Mouse (Mus musculus) megakaryocyte, embryonic 14.5 days (primary cell): Measurements from ENCODE around the gene Cyb561. TPM values are rescaled to one million over a fixed set of nuclear protein-coding genes. Genes with fewer than 3 reads are reported as not detected.

Experiments used
- H3K27me3 ChIP-seq: replicated peaks from 2 replicates; pipeline ENCODE3; 2012; ENCODE audit warnings: inconsistent platforms
- H3K36me3 ChIP-seq: replicated peaks from 2 replicates; pipeline ENCODE3; 2012; ENCODE audit warnings: low read length, inconsistent platforms, mixed read lengths
- H3K4me1 ChIP-seq: 2 replicates; pipeline ENCODE4 v1.6.1; 2012; ENCODE audit warnings: inconsistent platforms
- H3K4me3 ChIP-seq: replicated peaks from 2 replicates; pipeline ENCODE3; 2012; ENCODE audit warnings: moderate library complexity, mild to moderate bottlenecking, inconsistent platforms
- H3K9me3 ChIP-seq: 2 replicates; pipeline ENCODE4 v1.6.1; 2012; ENCODE audit warnings: inconsistent platforms
- FLI1 ChIP-seq: IDR thresholded peaks from 2 replicates; pipeline ENCODE4 v1.6.1; 2012; ENCODE audit warnings: low read length, inconsistent platforms, mixed read lengths
- GATA1 ChIP-seq: IDR thresholded peaks from 3 replicates; pipeline ENCODE4 v1.6.1; 2012; ENCODE audit warnings: mixed read lengths, low read length, inconsistent platforms, borderline replicate concordance
- polyA plus RNA-seq: library from polyadenylated mRNA; stranded (reverse); fragments of >175 nt; gene quantifications from 2 replicates; pipeline ENCODE4 v1.2.3, GENCODE M21; 2012; ENCODE audit warnings: low replicate concordance; ENCODE audit not compliant: insufficient read depth

The Cyb561 gene
- polyA plus RNA-seq, 1 experiment, result not detected

GRCm38 (mm10) chr11:105944126-105944621 lies 9.0 kb downstream of the Cyb561 start:
- peak overlapping the region; percentile 90 for H3K4me3 ChIP-seq
- H3K36me3 ChIP-seq, result no peaks in the 10 kb centered on the region
- TF ChIP-seq FLI1, result no peak
- TF ChIP-seq GATA1, result no peak
- H3K9me3 ChIP-seq, result no peaks in the 10 kb centered on the region
- H3K4me1 ChIP-seq, result peaks cover 45% of the 10 kb centered on the region
- H3K27me3 ChIP-seq, result peaks cover 95% of the 10 kb centered on the region

GRCm38 (mm10) chr11:105943133-105944102 lies 9.7 kb downstream of the Cyb561 start:
- H3K4me1 ChIP-seq, result peaks cover 41% of the 10 kb centered on the region
- H3K36me3 ChIP-seq, result no peaks in the 10 kb centered on the region
- no peaks in the 10 kb centered on the region for H3K9me3 ChIP-seq
- TF ChIP-seq FLI1, result no peak
- TF ChIP-seq GATA1, result no peak
- peak overlapping the region; percentile 90 for H3K4me3 ChIP-seq
- peaks cover 97% of the 10 kb centered on the region for H3K27me3 ChIP-seq

GRCm38 (mm10) chr11:105941973-105942372 lies 11.2 kb downstream of the Cyb561 start:
- no peak for TF ChIP-seq FLI1
- no peak for TF ChIP-seq GATA1
- no peak overlapping the region for H3K4me3 ChIP-seq
- peaks cover 29% of the 10 kb centered on the region for H3K4me1 ChIP-seq
- H3K27me3 ChIP-seq, result peaks cover 100% of the 10 kb centered on the region
- no peaks in the 10 kb centered on the region for H3K36me3 ChIP-seq
- no peaks in the 10 kb centered on the region for H3K9me3 ChIP-seq

- TF ChIP-seq GATA1 (no peak), FLI1 (no peak)
- peaks cover 100% of the 10 kb centered on the region for H3K27me3 ChIP-seq
- no peaks in the 10 kb centered on the region for H3K9me3 ChIP-seq
- peaks cover 7% of the 10 kb centered on the region for H3K4me1 ChIP-seq
- no peaks in the 10 kb centered on the region for H3K36me3 ChIP-seq
- no peak overlapping the region for H3K4me3 ChIP-seq
These were observed 14.4 kb downstream of the Cyb561 start for GRCm38 (mm10) chr11:105938771-105939170.

GRCm38 (mm10) chr11:105936974-105937373 lies 16.2 kb downstream of the Cyb561 start:
- no peak overlapping the region for H3K4me3 ChIP-seq
- H3K4me1 ChIP-seq, result no peaks in the 10 kb centered on the region
- no peaks in the 10 kb centered on the region for H3K36me3 ChIP-seq
- H3K27me3 ChIP-seq, result peaks cover 99% of the 10 kb centered on the region
- TF ChIP-seq GATA1 (no peak), FLI1 (no peak)
- no peaks in the 10 kb centered on the region for H3K9me3 ChIP-seq

- TF ChIP-seq GATA1 (no peak), FLI1 (no peak)
- no peak overlapping the region for H3K4me3 ChIP-seq
- H3K27me3 ChIP-seq, result peaks cover 98% of the 10 kb centered on the region
- H3K4me1 ChIP-seq, result no peaks in the 10 kb centered on the region
- H3K36me3 ChIP-seq, result no peaks in the 10 kb centered on the region
- no peaks in the 10 kb centered on the region for H3K9me3 ChIP-seq
These were observed 16.9 kb downstream of the Cyb561 start for GRCm38 (mm10) chr11:105936200-105936599.

- Histone ChIP-seq H3K4me1 (no peaks in the 10 kb centered on the region), H3K36me3 (no peaks in the 10 kb centered on the region), H3K27me3 (peaks cover 98% of the 10 kb centered on the region), H3K9me3 (no peaks in the 10 kb centered on the region), H3K4me3 (no peak overlapping the region)
- TF ChIP-seq GATA1, result no peak
- no peak for TF ChIP-seq FLI1
These were observed 17.6 kb downstream of the Cyb561 start for GRCm38 (mm10) chr11:105935496-105935895.

GRCm38 (mm10) chr11:105934816-105935215 lies 18.3 kb downstream of the Cyb561 start:
- Histone ChIP-seq H3K4me1 (no peaks in the 10 kb centered on the region), H3K27me3 (peaks cover 96% of the 10 kb centered on the region), H3K36me3 (no peaks in the 10 kb centered on the region), H3K4me3 (no peak overlapping the region), H3K9me3 (no peaks in the 10 kb centered on the region)
- no peak for TF ChIP-seq GATA1
- no peak for TF ChIP-seq FLI1

GRCm38 (mm10) chr11:105934303-105934711 lies 18.8 kb downstream of the Cyb561 start:
- H3K4me3 ChIP-seq, result no peak overlapping the region
- no peaks in the 10 kb centered on the region for H3K4me1 ChIP-seq
- no peaks in the 10 kb centered on the region for H3K36me3 ChIP-seq
- peaks cover 96% of the 10 kb centered on the region for H3K27me3 ChIP-seq
- H3K9me3 ChIP-seq, result no peaks in the 10 kb centered on the region
- TF ChIP-seq FLI1 (no peak), GATA1 (no peak)

GRCm38 (mm10) chr11:105933746-105934145 lies 19.4 kb downstream of the Cyb561 start:
- Histone ChIP-seq H3K4me1 (no peaks in the 10 kb centered on the region), H3K4me3 (no peak overlapping the region), H3K9me3 (no peaks in the 10 kb centered on the region), H3K36me3 (no peaks in the 10 kb centered on the region), H3K27me3 (peaks cover 96% of the 10 kb centered on the region)
- TF ChIP-seq GATA1 (no peak), FLI1 (no peak)
